Mouse (Mus musculus): ENCODE measurements around the gene Fbxl15.
A peak's percentile ranks its signal among the peaks of the same experiment; 100 is the strongest.

Fbxl15 gene

DNA sequence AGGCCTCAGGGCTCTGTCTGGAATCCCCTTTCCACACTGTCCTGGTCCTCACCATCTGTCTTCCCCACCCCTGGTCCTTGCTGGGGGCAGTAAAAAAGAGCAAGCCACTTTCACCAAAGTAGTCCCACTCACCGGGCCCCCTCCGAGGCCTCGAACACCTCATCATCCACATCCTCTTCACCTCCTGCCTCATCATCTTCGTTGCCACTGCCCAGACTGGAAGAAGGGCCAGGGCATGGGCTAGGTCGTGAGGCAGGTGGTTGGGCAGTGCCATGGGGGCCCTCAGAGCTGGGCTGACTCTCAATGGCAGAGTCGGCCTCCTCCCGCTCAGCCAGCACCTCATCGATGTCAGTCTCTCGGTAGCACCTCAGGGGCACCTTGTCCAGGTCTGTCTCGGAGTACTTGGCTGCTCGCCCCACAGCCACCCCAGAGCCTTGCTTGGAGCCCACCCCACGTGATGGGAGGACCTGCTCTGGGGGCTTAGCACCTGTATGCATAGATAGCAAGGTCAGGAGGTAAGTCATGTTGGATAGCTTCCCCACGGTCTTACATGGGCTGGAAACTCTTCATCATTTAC is 4.9 kb upstream of the Fbxl15 start:
- peak; percentile 44 to 50 for DNase-seq

DNA sequence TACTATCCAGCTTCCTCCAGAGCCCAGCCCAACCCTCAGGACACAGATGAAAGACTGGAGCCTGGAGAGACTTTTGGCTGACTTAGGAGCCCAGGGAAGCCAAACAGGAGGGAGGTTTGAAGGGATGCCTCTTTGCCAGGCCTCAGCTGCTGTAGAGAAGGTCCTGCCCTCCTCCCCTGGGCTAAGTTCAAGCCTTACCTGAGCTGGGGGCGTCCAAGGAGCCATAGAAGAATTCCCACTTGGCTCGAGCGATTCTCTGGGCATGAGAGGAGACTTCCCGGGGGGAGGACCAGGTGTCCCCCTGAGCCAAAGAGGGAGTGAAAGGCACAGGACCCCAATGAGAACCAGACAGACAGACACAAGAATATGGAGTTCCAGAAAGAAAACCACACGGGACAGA is 4.3 kb upstream of the Fbxl15 start:
- peak in 1 of 2 experiments; percentile 7 for DNase-seq

DNA sequence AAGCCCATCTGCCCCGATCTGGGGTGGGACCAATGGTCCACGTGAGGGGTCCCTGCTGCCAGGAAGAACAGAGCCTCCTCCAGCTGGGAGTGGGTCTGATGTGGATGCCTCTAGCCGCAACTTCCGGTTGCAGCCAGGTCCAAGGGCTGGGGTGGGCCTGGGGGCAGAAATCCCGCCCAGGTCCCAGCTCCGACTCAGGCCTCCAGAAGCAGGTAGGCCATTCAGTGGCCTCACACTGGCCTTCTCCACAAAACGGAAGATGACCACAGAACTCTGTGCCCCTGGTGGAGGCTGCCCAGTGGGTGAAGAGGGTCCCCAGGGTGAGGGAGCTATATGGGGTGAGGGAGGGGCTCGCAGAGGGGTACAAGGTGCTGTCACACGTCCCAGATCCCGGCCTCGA is 3.6 kb upstream of the Fbxl15 start:
- peak in 1 of 2 experiments; percentile 22 for DNase-seq

DNA sequence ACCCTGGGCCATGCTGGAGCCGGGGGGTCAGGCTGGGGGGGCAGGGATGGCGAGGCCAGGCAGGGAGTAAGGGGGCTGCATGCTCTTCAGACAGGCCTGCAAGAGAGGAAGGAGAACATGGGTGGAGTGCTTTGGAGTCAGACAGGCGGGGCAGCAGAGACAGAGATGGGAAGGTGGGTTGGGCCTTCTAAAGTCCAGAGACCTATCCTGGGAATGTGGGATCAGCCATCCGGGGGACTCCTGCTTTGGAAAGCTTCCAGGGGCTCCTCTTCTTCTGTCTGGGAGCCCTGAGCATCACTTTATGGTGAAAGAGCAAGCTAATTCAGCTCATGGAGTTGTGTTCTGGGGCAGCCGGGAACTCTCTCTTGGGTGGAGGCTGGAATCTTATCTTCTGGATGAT is 3.1 kb upstream of the Fbxl15 start:
- no peak for DNase-seq

DNA sequence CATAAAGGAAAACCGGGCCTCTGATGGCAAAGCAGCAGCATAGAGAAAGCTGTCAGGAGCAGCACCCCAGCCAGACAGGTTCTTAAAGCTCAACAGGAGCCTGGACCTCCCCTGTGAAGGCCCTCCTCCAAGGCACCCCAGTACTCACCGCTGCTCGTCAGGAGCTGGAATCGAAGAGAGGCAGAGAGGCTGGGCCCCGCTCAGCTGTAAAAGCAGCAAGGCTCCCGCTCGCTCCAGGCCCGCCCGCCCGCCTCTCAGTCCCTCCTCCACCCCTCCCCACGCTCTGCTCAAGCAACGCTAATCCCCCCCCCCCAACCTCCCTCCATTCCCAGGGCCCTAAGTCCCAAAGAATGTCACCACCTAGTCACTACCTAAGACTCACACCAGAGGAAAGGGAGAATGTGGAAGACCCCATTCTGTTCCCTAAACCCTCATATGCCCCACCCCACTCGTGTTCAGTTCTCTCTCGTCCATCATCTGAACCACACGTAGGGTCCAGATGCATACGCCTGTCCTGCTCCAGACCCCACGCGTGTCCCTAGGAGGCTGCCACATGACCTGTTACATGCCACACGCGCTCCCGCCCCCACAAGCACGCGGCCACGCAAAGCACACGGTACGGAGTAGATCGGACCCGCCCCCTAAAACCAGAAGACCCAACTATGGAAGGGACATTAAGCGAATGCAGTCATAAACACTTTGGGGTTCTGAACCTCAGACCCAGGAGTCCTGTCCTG is 1.8 kb upstream of the Fbxl15 start:
- DNase-seq = peak; percentile 58 to 70

DNA sequence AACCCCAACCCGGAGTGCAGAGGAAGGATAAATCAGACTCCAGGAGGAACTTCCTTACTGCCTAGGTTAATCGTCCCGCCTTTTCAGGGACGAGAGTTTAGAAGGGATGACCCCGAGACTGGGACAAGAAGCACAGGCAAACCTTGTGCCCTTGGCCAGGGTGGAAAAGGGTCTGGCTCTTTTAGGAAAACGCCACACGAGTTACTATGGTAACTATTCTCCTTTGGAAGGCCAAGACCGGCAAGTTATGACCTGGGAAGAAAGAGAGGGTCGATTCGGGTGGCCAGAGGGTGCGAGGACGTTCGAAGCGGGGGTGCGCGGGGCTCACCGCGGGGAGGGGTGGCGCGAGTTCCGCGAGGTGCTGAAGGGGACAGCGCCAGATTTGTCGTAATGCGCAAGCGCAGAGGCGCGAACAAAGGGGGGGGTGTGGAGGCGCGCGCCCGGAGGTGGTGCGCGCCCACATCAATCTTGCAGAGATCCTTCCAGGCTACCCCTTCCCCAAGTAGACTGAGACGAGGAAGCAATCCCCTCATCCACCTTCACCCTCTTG is 1.2 kb upstream of the Fbxl15 start, which contains the start of gene Psd:
Gene Psd, minus strand, starts transcription at position 401 of the 550 bp plus-strand sequence.
- DNase-seq = peak; percentile 86 to 92

DNA sequence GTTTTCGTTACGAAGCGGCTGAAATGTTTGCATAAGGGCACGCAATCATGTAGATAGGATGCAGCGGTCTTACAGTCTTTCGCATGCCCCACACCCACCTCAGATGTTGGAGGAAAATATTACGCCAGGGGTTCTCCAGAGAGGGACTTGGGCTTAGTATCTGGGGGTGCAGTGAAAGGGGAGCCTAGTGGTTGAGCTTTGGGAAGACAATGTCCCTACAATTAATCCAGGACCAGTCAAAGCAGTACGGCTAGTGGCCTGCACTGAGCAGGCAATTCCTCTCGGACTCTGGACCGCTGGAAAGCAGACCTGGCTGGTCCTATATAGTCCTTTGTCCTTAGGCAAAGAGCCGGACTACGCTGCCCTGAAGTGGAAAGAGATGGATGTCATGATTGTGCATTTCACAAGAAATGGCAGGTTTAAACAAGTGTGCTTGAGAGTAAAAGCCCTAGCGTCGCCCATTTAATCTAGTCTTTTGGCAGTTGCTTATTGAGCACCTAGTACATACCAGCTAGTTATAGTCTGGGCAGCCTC is 386 bp upstream of the Fbxl15 start:
- no peak for DNase-seq

DNA sequence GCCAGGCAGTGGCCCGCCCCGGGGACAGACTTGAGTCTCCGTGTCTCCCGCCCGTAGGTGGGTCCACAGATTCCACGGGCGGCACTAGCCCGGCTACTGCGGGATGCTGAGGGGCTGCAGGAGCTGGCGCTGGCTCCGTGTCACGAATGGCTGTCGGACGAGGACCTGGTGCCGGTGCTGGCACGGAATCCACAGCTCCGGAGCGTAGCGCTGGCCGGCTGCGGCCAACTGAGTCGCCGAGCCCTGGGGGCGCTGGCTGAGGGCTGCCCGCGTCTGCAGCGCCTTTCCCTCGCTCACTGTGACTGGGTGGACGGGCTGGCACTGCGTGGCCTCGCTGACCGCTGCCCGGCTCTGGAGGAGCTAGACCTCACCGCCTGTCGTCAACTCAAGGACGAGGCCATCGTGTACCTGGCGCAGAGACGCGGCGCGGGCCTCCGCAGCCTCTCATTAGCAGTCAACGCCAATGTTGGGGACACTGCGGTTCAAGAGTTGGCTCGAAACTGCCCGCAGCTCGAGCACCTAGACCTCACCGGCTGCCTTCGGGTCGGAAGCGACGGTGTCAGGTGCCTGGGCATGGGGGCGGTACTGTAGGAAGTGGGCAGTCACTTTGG is 1.2 kb downstream of the Fbxl15 start:
- DNase-seq = peak in 1 of 2 experiments; percentile 68

DNA sequence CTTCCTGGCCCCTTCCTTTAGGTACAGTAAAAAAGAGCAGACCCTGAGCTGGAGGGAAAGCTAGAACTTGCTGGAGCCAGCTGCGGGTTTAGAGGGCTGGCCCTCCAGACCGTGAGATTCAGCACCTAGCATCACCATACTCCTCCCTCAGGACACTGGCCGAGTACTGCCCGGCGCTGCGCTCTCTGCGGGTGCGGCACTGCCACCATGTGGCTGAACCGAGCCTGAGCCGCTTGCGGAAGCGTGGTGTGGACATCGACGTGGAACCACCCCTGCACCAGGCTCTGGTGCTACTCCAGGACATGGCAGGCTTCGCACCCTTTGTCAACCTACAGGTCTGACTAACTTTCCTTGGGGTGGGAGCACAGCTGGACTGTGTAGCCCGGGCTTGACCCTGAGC is 2.0 kb downstream of the Fbxl15 start:
- DNase-seq = peak; percentile 89 to 94

DNA sequence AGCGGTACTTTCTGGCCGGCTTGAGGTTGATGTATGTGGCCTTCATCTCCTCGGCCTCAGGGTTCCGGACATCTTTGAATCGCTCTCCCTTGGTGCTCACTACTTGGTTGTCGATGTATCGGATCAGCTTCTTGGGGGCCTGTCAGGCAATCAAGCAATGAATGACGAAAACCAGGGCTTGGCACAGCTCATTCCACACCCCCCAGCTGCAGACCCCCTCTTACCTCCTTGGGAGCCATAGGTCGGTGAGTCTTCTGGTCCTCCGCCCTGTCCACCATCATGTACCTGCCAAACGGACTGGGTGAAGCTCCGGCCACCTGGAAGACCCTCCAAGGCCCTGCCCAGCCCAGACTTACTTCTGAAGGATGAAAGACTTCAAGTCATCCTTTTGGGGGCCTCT is 2.7 kb downstream of the Fbxl15 start:
- DNase-seq = no peak

DNA sequence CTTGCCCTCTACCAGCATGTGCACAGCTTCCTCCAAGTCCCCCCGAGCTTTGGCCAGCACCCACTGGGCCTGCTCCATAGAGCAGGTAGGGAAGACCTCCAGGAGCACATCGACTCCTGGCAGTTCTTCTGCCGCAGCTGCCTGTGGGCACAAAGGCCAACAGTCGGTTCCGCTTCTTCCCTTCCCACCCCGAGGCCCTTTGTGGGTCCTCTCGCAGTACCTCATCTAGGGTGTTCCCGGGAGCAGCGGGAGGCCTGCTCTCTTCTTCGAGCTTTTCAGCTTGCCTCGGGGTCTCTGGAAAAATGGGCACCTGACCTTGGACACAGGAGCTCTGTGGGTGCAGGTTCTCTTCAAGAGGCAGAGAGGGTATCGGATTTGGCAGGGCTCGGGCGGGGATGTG is 3.3 kb downstream of the Fbxl15 start:
- no peak for DNase-seq

DNA sequence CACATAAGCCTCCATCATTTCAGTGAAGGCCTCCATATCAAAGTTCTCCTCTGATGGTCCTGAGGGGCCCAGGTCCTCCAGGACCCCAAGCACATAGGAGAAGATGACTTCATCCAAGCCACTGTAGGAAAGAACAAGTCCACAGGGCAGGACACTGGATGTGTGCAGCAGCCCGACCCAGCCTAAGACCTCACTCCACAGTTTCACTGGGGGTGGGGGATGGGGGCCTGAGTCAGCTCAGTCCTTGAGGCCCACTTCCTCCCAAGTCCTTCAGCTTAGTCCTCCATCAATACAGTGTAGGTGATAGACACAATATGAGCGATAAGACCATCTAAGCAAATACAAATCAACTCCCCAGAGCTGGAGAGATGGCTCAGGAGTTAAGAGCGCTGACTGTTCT is 4.0 kb downstream of the Fbxl15 start:
- no peak for DNase-seq

DNA sequence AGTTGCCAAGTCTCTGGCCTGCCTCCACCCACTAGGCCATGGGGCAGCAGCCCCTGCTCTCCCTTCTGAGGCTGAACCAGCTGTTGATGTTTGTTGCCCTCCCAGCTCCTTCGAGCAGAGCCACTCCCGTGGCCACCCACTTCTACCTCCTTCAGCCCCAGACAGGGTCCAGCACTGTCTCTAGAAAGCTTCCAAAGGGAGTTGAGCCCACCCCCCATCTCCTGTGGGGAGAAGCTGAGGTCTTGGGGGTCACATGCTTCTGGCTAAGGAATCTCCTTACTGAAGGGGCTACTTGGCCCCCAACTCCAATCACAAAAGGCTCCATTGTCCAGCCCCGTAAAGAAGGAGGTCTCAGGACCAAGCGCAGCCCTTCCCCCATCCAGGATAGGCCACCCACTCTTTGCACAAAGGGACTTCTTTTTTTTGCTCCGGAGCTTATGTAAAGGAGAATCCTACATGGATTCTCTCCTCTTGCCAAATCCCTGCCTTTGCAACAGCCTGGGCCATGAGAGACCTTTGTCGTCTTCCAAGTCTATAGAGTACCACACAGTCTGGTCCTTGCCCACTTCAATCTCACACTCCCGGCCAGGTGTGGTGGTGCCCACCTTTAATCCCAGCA is 4.8 kb downstream of the Fbxl15 start:
- peak in 1 of 2 experiments; percentile 36 for DNase-seq

DNA sequence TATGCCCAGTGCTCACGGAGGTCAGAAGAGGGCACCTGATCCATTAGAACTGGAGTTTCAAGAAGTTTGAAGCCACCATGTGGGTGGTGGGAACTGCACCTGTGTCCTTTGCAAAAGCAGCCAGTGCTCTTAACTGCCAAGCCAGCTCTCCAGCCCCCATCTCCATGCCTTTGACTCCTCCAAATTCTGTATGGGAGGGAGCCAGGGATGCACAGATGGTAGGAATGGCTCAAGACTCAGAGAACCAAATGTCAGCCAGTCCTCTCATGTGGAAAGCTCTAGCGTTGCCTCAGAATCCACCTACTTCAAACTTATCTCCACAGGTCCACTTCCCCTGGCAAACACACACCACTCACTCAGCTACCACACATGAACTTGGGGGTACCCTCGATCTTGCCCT is 5.9 kb downstream of the Fbxl15 start:
- DNase-seq = peak; percentile 78 to 87

DNA sequence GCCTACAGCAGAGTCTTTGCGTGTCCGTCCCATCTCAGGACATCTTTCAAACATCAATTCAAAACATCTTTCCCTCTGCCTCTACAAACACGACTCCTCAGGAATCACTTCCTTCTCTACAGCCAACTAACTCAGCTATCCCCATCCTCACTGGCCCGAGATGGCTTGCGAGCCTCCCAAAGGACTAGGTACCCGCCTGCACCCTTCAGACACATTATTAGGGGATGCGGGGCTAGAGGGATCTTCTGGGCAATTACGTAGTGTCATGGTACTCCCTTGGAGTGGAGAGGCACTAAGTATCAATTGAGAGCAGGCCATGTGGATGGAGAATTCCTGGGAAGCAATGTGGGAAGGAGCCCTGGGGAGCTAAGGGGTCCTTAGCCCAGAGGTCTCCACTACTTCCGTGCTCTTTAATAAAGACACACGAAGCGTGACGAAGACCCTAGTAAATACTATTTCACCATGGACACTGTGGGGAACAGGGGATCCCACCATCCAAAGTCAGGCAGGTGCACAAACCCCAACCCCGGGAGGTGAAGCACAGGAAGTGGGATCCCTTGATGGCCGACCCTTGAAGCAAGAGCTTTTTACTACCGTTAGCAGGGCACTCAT is 9.8 kb downstream of the Fbxl15 start:
- DNase-seq = no peak

DNA sequence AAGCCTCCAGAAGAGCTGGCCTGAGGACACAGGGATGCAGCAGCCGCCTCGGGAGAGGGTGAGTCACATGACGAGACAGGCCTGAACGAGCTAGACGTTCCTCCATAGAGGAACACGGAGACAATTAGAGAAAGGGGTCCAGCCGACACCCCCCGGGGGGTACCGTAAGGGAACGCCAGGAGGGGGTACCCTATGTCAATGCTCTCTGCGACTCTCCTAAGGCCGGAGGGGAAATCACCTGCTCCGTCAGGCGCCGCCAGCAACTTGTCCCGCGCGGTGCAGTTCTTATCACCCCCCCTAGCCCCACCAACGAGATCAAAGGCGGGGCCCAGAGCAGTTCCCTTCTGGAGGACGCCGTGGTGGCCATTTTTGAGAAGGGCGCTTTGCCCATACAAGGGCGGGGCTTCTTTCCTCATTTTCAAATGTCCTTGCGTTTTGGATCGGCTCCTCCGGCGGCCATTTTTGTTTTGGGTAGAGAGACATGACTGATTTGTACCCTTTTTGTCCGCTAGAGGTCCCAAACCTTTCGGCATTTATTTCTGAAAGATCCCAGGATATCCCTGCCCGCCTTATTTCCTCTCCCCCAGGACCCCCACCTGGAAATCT is 10.4 kb downstream of the Fbxl15 start, which contains the start of gene Cuedc2:
Gene Cuedc2, minus strand, starts transcription at position 372 of the 606 bp plus-strand sequence.
- DNase-seq = peak; percentile 99 to 100

DNA sequence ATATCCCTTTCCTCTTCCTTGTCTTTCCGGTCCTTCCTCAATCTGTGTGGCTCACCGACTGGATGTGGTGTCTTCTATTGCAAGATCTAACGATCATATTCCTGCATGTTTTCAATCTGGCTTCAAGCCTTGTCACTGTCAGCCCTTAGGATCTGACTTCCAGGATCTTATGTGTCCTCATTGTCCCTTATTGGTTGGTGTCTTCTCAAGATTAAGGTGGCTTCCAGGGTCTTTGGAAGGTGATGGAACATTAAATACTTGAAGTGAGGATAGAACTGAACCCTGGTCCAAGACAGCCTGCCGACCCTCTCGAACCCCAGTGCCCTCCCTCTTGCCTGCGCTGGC is 10.9 kb downstream of the Fbxl15 start:
- no peak for DNase-seq

DNA sequence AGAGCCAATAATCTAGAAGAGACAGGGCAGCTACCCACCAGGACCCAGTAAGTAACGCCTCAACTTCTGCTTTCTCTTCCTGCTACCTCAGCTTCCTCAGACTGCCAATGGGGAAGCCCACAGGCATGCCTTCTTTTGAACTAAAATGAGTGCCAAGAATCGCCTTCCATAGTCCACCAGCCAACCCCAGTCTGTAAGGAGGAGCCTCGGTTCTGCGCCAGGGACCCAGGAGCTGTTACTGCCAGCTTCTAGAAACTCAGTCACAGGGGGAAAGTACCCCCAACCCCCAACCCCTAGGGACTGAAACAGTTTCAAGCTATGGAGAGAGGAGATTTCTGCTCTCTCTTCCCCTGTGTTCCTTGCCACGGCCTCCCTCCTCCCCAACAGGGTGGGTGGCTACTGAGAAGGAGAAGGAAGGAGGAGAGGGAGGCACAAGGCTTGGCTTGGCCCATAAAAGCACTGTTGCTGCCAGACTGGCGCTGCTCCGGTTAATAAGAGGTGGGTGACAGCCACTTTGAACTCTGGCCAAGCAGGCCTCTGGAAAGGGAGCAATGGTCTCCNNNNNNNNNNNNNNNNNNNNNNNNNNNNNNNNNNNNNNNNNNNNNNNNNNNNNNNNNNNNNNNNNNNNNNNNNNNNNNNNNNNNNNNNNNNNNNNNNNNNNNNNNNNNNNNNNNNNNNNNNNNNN is 11.4 kb downstream of the Fbxl15 start:
- peak; percentile 75 to 76 for DNase-seq

DNA sequence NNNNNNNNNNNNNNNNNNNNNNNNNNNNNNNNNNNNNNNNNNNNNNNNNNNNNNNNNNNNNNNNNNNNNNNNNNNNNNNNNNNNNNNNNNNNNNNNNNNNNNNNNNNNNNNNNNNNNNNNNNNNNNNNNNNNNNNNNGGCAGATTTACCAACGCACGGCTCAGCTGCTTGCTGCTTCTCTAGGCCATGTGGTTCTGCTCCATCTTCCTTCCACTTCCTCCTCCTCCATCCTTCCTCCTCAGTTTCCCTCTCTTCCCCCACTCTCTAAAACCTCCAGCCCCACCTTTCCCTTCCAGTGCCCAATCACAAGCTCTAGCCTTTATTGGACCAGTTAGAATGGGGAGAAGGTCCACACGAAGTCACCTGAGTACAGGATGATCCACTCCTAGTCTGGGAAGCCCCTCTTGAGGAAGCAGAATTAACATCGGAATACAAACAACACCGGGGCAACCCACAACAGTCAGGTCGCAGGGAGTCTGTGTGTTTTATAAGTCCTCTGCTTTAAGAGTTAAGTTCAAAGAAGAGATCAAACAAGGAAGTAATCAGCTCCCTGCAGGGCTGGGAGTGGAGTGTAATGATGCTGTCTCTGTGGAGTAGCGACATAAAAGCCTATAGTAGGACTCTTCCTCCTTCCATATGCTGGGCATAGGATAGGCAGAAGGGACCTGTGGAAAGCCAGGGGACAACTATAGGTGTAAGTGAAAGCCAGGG is 16.9 kb downstream of the Fbxl15 start:
- DNase-seq = no peak

DNA sequence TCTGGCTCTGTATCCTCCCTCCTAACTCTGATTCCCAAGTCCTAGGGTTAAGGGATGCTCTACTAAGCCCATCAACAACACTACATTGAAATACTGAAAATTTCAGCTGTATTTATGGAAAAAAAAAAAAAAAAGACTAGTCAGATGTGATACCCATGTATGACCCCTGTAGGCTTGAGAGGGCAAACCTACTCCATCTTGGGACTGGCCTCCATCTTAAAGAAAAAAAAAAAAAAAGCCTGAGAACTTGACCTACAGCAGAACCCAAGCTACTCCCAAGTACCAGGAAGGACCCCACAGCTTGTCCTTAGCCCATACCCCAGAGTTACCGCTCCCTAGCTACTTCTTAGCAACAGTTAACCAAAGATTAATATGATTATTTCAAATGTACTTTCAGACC is 19.2 kb downstream of the Fbxl15 start:
- no peak for DNase-seq

All from cerebellum, postnatal 14 days (tissue).